Mouse (Mus musculus) limb, embryonic 10.5 days (tissue): Measurements from ENCODE around the gene Prn. TPM values are rescaled to one million over a fixed set of nuclear protein-coding genes. Genes with fewer than 3 reads are reported as not detected.

Experiments
- DNase-seq: peaks from one replicate; pipeline ENCODE4 v3.0.0-alpha.2; 2017; ENCODE audit warnings: low spot score
- H3K27ac ChIP-seq: fragments of 300-500 bp; sonication (generic); 2 replicates; pipeline ENCODE4 v1.5.1; 2016; ENCODE audit warnings: mild to moderate bottlenecking
- H3K27me3 ChIP-seq: fragments of 300-500 bp; sonication (generic); 2 replicates; pipeline ENCODE4 v1.6.1; 2016; ENCODE audit warnings: low read depth, mild to moderate bottlenecking; ENCODE audit not compliant: poor library complexity, severe bottlenecking
- H3K36me3 ChIP-seq: fragments of 300-500 bp; sonication (generic); 2 replicates; pipeline ENCODE4 v1.6.1; 2016; ENCODE audit warnings: mild to moderate bottlenecking, moderate library complexity
- H3K4me1 ChIP-seq: fragments of 300-500 bp; sonication (generic); 2 replicates; pipeline ENCODE4 v1.6.1; 2016
- H3K4me3 ChIP-seq: fragments of 300-500 bp; sonication (generic); 2 replicates; pipeline ENCODE4 v1.5.1; 2016; ENCODE audit warnings: mild to moderate bottlenecking, moderate library complexity
- H3K9me3 ChIP-seq: fragments of 300-500 bp; sonication (generic); replicated peaks from 2 replicates; pipeline ENCODE4 v1.6.1; 2016; ENCODE audit warnings: mild to moderate bottlenecking
- WGBS: fragments of 180-500 bp; shearing (Covaris S2); methylation state at CpG from one replicate; pipeline ENCODE4 v1.1.7; 2016; 5-methylcytosine and 5-hydroxymethylcytosine counted together
- polyA plus RNA-seq: library from polyadenylated mRNA; unstranded; fragments of >200 nt; fragmentation: Nextera tagmentation; extraction: Ambion mirVana; gene quantifications from 2 replicates; pipeline ENCODE4 v1.2.1, GENCODE M21; 2016

Gene Prn
- polyA plus RNA-seq: not detected in 2 replicates

DNA sequence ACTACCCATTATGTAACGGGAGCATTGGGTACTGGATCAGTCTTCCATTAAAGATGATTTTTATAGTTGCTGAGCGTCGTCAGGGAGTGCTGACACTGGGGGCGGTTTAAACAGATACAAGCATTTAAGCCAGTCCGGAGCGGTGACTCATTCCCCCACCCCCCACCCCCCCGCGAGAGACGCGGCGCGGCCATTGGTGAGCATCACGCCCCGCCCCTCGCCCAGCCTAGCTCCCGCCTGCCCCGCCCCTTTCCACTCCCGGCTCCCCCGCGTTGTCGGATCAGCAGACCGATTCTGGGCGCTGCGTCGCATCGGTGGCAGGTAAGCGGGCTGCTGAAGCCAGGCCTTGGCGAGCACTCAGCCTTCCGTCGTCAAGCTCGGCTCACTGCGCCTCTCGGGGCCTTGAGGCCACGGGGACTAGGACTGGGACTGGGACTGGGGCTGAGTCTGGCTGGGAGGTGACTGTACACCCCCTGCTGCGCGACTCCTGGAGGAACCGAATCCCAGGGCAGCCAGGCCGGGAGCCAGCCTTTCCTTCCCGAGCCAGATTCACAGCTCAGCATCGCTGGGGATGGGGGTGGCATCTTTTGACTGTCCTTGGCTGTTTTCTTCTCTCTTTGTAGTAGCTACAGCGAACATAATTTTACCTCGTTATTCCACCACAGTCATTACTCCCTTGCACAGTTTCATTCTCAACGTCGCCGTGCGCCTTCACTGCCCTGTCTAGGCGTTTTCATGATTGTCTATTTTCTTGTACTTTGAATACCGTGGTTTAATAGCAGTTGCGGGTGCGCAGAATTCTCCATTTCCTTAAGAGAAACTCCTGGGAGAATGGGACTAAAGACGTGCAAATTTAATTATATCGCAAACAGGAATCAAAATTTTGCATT is at the start of gene Prn, which contains the start of gene Prnp:
Prn (plus strand) TSS at position 275 of the 890 bp plus-strand sequence.
Prnp (plus strand) TSS at position 246 of the 890 bp plus-strand sequence.
- Histone ChIP-seq H3K36me3 (no peaks in the 10 kb centered on the region), H3K27ac (peak within 1 kb of the TSS; percentile 90), H3K4me1 (peaks cover 18% of the 10 kb centered on the region), H3K4me3 (peak within 1 kb of the TSS; percentile 78), H3K27me3 (peaks cover 12% of the 10 kb centered on the region; the same call in 1 of the 2 replicates), H3K9me3 (no peaks in the 10 kb centered on the region)
- DNase-seq: peak; percentile 95
- whole genome bisulfite sequencing: 6% methylated on average over 52 of the region's 52 CpGs

DNA sequence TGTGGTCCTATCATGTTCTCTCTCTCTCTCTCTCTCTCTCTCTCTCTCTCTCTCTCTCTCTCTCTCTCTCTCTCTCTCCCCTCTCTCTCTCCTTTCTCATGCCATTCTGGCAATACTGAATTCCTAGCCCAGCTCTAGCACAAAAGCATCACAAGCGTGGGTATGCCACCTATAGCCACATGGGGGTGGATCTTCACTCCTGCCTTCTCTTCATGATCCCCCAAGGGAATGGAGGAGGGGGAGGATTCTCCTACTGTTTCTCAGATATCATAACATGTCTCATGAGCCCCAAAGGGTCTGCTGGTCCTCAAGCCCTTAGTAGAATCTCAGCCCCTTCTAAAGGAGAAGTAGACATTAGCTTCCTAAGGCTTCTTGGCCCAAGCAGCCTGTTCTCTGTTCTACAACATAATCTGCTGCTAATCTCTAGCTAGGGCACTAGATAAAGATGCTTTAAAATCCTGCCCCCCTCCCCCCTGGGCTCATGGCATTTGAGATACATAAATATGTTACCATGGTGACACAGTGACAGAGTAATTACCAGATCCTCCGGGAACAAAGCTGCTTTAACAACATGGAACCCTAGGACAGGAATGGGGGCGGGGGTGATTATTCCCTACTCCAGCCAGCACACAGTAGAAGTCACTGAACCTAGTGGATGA is 47.0 kb upstream of the Prn start:
- 73% methylated on average over 3 of the region's 3 CpGs for WGBS
- DNase-seq: no peak

DNA sequence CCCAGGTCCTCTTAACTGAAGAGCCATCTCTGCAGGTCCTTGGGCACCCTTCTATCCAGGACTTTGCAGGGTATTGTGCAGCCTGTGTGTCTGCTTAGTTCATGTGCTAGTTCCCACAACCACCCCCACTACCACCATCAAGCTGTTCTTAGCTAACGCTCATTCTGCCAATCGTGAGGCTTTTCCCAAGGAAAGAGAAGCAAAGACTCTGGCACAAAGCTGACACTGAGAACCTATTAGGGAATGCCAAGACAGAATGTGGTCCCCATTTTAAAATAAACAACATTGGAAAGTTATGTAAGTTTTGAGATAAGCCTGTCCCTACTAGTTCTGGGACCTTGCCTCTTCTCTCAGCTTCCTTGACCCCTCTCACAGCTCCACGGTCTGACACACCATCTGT is 46.3 kb upstream of the Prn start:
- Histone ChIP-seq H3K27me3 (no peaks in the 10 kb centered on the region), H3K27ac (no peak overlapping the region)

More for the DNA sequence above, 47.0 kb upstream of the Prn start:
- Histone ChIP-seq H3K9me3 (no peaks in the 10 kb centered on the region), H3K27ac (no peak overlapping the region), H3K27me3 (no peaks in the 10 kb centered on the region), H3K4me1 (no peaks in the 10 kb centered on the region), H3K36me3 (no peaks in the 10 kb centered on the region), H3K4me3 (no peak overlapping the region)

DNA sequence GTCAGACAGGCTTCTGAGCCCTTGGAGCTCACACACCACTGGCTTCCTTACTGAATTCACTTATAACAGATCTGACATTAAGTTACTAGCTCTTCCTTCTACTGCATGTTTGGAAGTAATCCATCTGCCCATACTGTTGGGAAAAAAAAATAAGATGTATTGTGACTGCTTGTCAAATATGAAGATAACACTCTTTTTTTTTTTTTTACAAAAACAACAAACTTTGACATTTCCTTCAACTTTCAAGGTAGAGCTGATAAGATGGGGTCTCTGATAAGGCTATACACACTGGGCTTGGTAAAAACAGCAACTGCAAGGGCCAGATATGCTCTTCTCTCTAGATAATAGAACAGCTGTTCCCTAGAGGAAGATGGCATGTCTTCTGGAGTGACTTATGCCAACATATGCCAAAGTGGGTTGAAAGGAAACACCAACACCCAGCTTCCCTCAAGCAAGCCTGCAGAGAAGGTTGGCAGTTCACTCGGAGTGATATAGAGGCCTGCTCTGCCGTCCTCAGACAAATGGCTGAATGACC is 45.4 kb upstream of the Prn start:
- no peaks in the 10 kb centered on the region for H3K36me3 ChIP-seq
- 92% methylated on average over 2 of the region's 2 CpGs for WGBS
- H3K27ac ChIP-seq: no peak overlapping the region
- H3K4me3 ChIP-seq: no peak overlapping the region
- H3K4me1 ChIP-seq: no peaks in the 10 kb centered on the region
- H3K9me3 ChIP-seq: no peaks in the 10 kb centered on the region
- no peak for DNase-seq
- H3K27me3 ChIP-seq: no peaks in the 10 kb centered on the region

More for the DNA sequence above, 46.3 kb upstream of the Prn start:
- DNase-seq: no peak
- Histone ChIP-seq H3K36me3 (no peaks in the 10 kb centered on the region), H3K4me3 (no peak overlapping the region), H3K9me3 (no peaks in the 10 kb centered on the region), H3K4me1 (no peaks in the 10 kb centered on the region)
- WGBS: 79% methylated on average over 3 of the region's 3 CpGs

DNA sequence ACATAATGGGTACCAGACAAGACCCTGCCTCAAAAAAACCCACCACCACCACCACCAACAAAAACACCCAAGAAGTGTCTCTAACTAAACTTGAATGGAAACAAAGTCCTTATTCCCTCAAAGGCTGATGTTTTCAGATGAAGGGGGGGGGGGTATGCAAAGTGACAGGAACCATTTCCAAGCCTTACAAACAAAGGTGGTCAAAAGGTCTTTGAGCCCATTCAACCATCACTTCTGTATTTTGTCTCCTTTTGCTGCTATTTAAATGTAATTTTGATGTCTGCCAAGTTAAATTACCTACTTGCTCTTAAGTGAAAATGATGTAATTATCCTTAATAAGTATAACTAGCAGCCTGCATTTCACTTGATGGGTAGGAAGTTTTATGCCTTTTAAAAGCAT is 43.1 kb upstream of the Prn start:
- Histone ChIP-seq H3K27ac (no peak overlapping the region), H3K36me3 (no peaks in the 10 kb centered on the region), H3K9me3 (no peaks in the 10 kb centered on the region), H3K27me3 (no peaks in the 10 kb centered on the region), H3K4me3 (no peak overlapping the region), H3K4me1 (no peaks in the 10 kb centered on the region)
- DNase-seq: no peak

DNA sequence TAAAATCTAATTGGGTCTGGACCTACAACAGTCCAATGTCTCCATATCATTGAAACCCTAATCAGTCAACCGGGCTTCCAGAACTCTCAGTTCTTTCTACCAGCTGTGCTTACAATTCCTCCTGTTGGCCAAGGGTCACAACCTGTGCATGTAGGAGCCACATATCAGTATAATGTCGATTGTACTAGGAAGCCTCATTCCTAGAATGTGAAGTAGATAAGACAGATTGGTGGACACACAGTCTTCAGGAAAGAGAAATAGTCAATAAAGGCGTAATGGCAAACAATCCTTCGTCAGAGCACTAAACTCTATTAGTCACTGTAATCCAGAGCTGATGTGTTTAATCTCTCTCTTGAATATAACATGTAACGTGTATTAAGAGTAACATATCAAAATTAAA is 40.8 kb upstream of the Prn start:
- WGBS: 90% methylated on average over 5 of the region's 5 CpGs
- no peaks in the 10 kb centered on the region for H3K36me3 ChIP-seq
- H3K4me1 ChIP-seq: no peaks in the 10 kb centered on the region

DNA sequence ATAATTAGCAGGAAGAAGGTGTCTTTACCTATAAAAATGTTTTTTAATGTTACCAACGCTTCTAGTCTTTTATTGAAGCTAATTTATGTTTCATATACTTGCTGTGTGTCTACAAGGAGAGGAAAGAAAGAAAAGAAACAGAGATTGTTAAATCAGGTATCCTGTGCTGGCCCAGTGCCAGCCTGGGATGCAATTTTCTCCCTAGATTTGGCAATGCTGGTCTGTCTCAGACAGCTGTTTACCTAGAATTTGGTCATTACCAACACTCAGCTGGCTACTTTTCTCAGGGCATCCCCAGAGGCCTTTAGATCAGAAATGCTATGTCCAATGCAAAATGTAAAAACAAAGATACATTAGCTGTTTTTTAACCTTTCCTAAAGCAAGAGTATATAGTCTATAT is 36.4 kb upstream of the Prn start:
- DNase-seq: no peak
- no peak overlapping the region for H3K4me3 ChIP-seq
- no peaks in the 10 kb centered on the region for H3K4me1 ChIP-seq
- H3K9me3 ChIP-seq: no peaks in the 10 kb centered on the region
- no peak overlapping the region for H3K27ac ChIP-seq
- no peaks in the 10 kb centered on the region for H3K36me3 ChIP-seq
- no peaks in the 10 kb centered on the region for H3K27me3 ChIP-seq
- WGBS: 74% methylated on average over 1 of the region's 1 CpGs

More for the DNA sequence above, 40.8 kb upstream of the Prn start:
- no peak overlapping the region for H3K27ac ChIP-seq
- no peak for DNase-seq
- no peak overlapping the region for H3K4me3 ChIP-seq
- H3K27me3 ChIP-seq: no peaks in the 10 kb centered on the region
- no peaks in the 10 kb centered on the region for H3K9me3 ChIP-seq

DNA sequence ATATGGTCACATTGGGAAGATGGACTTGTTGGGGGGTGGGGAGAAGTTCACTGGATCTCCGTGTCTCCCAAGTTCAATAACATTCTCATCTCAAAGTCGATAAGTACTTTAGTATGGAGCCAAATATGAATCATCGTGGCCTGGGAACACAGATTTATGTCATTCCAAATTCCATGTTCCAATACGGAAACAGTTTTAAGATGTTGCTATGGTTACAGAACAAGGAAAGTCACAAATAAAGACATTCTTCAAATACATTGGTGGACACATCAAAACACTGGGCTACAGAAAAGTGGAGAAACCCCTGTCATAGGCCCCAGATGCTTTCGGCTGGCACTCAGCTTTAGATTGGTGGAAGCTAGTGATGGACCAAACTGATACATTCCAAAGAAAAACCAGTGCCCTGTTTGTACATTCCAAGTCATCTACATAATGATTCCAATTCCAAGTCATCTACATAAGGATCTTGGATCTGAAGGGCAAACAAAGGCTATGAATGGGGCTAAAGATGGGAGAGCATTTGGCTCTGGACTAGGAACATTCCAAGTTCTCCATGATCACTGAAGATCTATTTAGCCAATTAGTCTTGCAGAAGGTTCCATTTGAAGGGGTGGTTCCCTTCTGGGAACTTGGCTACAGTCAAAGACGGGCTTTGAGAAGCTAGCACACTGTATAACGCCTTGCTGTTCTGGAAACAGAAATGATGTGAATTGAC is 33.0 kb upstream of the Prn start:
- WGBS: 96% methylated on average over 7 of the region's 7 CpGs
- no peak for DNase-seq
- no peaks in the 10 kb centered on the region for H3K36me3 ChIP-seq

DNA sequence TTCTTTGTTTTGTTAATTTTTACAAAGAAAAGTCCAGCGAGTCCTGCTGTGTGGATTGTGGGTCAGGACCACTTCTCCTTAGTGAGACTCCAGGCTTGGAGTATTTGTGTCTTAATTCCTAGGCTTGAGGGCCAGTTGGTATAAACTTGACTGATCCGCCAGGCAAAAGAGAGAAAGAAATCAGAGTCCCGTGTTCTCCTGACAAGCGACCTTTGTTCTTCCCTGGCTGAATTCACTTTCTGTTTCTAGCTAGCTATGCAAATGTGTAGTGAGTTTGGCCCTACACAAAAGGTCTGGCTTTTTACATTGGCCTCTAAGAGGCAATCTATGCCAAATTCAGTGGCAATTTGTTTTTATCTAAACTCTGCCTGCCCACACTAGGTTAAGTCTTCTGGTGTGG is 28.0 kb upstream of the Prn start:
- H3K27me3 ChIP-seq: no peaks in the 10 kb centered on the region
- no peak overlapping the region for H3K4me3 ChIP-seq
- no peak for DNase-seq
- H3K27ac ChIP-seq: no peak overlapping the region
- H3K4me1 ChIP-seq: no peaks in the 10 kb centered on the region
- H3K36me3 ChIP-seq: no peaks in the 10 kb centered on the region
- WGBS: 76% methylated on average over 4 of the region's 4 CpGs
- H3K9me3 ChIP-seq: no peaks in the 10 kb centered on the region

More for the DNA sequence above, 33.0 kb upstream of the Prn start:
- H3K4me3 ChIP-seq: no peak overlapping the region
- no peaks in the 10 kb centered on the region for H3K9me3 ChIP-seq
- H3K27ac ChIP-seq: no peak overlapping the region
- no peaks in the 10 kb centered on the region for H3K4me1 ChIP-seq
- H3K27me3 ChIP-seq: no peaks in the 10 kb centered on the region

DNA sequence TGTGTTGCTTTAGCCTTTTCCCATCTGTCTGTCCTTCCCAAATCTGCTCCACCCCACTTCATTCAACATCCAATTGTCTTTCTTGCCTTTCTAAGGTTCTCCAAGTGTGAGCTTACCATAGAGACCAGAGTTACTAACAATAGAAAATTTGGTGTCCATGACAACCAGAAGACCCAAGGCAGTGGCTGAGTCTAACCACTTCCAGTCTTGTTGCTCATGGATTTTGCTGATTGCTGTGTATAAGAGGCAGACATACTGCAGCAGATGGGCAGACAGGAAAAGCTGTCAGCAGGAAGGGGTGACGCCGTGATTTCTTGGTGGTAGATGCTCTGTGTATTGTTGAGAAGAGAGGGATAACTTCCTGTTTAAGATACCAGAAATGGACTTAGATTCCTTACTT is 26.6 kb upstream of the Prn start:
- WGBS: 82% methylated on average over 2 of the region's 2 CpGs
- Histone ChIP-seq H3K9me3 (no peaks in the 10 kb centered on the region), H3K36me3 (no peaks in the 10 kb centered on the region), H3K27me3 (no peaks in the 10 kb centered on the region), H3K4me1 (0 out of 2 replicates have a peak, but pooled peaks cover 1% of the 10 kb centered on the region), H3K27ac (no peak overlapping the region), H3K4me3 (no peak overlapping the region)
- no peak for DNase-seq

DNA sequence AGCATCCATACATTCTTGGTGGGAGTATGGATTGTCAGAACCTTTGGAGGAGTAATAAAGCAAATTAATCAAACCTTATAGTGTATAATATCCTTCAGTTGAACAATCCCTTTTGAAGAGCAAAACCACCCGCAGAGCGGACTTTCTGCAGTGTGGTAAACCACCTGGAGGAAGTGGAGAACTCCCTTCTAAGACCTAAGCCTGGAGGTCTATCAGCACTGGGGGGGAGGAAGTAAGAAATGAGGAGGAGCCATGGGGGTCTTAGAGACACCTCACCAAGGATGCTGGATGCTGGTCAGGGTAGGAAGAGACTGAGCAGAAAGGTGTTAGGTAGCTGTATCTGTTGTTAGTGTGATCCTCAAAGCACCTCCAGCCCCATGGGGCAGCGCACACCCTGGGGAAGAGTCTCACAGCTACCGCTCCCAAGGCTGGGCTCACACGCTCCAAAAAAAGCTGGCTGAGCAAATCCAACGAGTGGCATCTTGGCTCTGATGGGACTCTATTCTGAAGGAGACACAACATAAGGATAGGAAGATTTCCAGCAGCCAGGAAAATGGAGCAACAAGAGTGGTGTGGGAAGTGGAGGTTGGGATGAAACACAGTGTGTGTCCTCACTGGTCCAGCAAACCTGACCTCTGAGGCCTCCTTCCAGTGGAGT is 23.1 kb upstream of the Prn start:
- no peak overlapping the region for H3K27ac ChIP-seq
- DNase-seq: no peak
- H3K27me3 ChIP-seq: no peaks in the 10 kb centered on the region
- H3K4me3 ChIP-seq: no peak overlapping the region
- peaks cover 23% of the 10 kb centered on the region; the same call in 1 of the 2 replicates for H3K4me1 ChIP-seq
- H3K36me3 ChIP-seq: no peaks in the 10 kb centered on the region
- WGBS: 82% methylated on average over 6 of the region's 6 CpGs
- H3K9me3 ChIP-seq: no peaks in the 10 kb centered on the region

DNA sequence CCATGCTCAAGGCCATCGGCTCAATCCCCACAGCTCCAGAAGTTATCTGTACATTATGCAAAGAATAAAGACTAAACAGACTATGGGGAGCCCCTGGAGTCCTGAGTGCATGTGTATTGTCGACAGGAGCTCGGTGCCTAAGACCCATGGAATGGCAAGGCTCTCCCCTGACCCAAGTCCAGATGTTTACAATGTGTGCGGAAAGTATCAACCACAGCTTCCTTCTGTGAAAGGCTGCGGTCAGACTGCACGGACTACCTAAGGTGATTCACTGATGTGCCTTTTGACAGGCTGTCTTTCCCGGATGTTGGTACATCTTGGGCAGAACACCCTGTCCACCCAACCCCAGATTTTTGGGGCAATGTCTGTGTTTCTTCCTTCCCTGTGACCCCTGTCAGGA is 21.5 kb upstream of the Prn start:
- no peaks in the 10 kb centered on the region for H3K36me3 ChIP-seq
- no peak overlapping the region for H3K27ac ChIP-seq
- no peak overlapping the region for H3K4me3 ChIP-seq
- 77% methylated on average over 7 of the region's 7 CpGs for WGBS
- H3K4me1 ChIP-seq: peaks cover 27% of the 10 kb centered on the region; the same call in 1 of the 2 replicates
- no peaks in the 10 kb centered on the region for H3K9me3 ChIP-seq
- no peaks in the 10 kb centered on the region for H3K27me3 ChIP-seq
- no peak for DNase-seq
